Mouse (Mus musculus): ENCODE measurements around the gene Mast3.

DNA sequence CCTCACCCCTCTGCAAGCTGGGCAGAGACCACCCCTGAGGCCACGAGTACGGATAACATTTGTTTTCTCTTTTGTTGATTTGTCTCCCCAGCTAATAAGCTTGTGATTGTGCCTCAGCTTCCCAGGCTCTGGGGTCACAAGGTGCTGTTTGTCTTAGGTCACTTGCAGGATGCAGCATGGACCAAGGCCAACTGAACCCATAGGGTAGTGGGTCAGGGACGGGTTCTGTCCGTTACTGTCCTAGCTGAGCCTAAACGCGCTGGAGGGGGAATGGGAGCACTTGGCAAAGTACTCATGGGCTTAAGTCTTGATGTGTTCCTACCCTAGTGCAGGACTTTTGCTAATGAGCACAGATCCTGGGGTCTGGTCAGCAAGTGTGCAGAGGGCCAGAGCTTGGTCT lies 37.4 kb downstream of the Mast3 start:
- TF ChIP-seq CTCF (IDR thresholded peaks at IDR 0.05; ENCODE audit: insufficient read depth, low read length) = no peak
- TF ChIP-seq POLR2A (IDR thresholded peaks at IDR 0.05; ENCODE audit: borderline replicate concordance, extremely low read depth, low read depth, low read length) = no peak
